Mouse (Mus musculus) midbrain, postnatal 0 days (tissue): ENCODE measurements around the gene C1qa. TPM values are rescaled to one million over a fixed set of nuclear protein-coding genes. Genes with fewer than 3 reads are reported as not detected.

Experiments
- ATAC-seq: fragments of 200-750 bp; cut with Nextera tagmentation; 2 replicates; pipeline ENCODE4 v1.8.0; 2017; ENCODE audit warnings: moderate number of reproducible peaks, mild to moderate bottlenecking, moderate TSS enrichment, moderate library complexity; ENCODE audit not compliant: low FRiP score
- DNase-seq: peaks from one replicate; pipeline ENCODE4 v3.0.0-alpha.2; 2015; ENCODE audit warnings: low spot score
- H3K27ac ChIP-seq: fragments of 300-500 bp; sonication (generic); 2 replicates; pipeline ENCODE4 v1.5.1; 2014; ENCODE audit warnings: low read depth, mild to moderate bottlenecking, low read length, mixed read lengths
- H3K27me3 ChIP-seq: fragments of 300-500 bp; sonication (generic); 2 replicates; pipeline ENCODE4 v1.6.1; 2014; ENCODE audit warnings: low read length, control low read depth, mixed read lengths; ENCODE audit not compliant: insufficient read depth
- H3K36me3 ChIP-seq: fragments of 300-500 bp; sonication (generic); 2 replicates; pipeline ENCODE4 v1.6.1; 2014; ENCODE audit warnings: low read length, control low read depth, mixed read lengths; ENCODE audit not compliant: insufficient read depth
- H3K4me1 ChIP-seq: fragments of 300-500 bp; sonication (generic); 2 replicates; pipeline ENCODE4 v1.6.1; 2014; ENCODE audit warnings: mild to moderate bottlenecking, control low read depth, antibody characterized with exemption, low read length, mixed read lengths; ENCODE audit not compliant: insufficient read depth
- H3K4me2 ChIP-seq: fragments of 300-500 bp; sonication (generic); 2 replicates; pipeline ENCODE4 v1.6.1; 2014; ENCODE audit warnings: low read depth, mild to moderate bottlenecking, low read length, mixed read lengths; ENCODE audit not compliant: poor library complexity, severe bottlenecking
- H3K4me3 ChIP-seq: fragments of 300-500 bp; sonication (generic); 2 replicates; pipeline ENCODE4 v1.5.1; 2014; ENCODE audit warnings: low read depth, mild to moderate bottlenecking, low read length, moderate library complexity
- H3K9ac ChIP-seq: fragments of 300-500 bp; sonication (generic); replicated peaks from 2 replicates; pipeline ENCODE4 v1.6.1; 2014; ENCODE audit warnings: mild to moderate bottlenecking, low read length, moderate library complexity, mixed read lengths; ENCODE audit not compliant: poor library complexity, severe bottlenecking
- H3K9me3 ChIP-seq: fragments of 300-500 bp; sonication (generic); 2 replicates; pipeline ENCODE4 v1.6.1; 2016; ENCODE audit warnings: low read length, control low read depth
- CTCF ChIP-seq: IDR thresholded peaks from 2 replicates; pipeline ENCODE4 v1.5.1; 2016; ENCODE audit warnings: antibody characterized with exemption, mild to moderate bottlenecking
- WGBS: fragments of 180-500 bp; shearing (Covaris S2); extraction: QIAGEN DNeasy Blood & Tissue Kit; methylation state at CpG from one replicate; pipeline ENCODE4 v1.1.7; 2014; 5-methylcytosine and 5-hydroxymethylcytosine counted together
- polyA plus RNA-seq: library from polyadenylated mRNA; unstranded; fragments of >200 nt; fragmentation: Nextera tagmentation; extraction: Ambion mirVana; gene quantifications from 2 replicates; pipeline ENCODE4 v1.2.1, GENCODE M21; 2015
- total RNA-seq: library from RNA; depleted of rRNA; stranded (reverse); fragments of >200 nt; gene quantifications from 2 replicates; pipeline ENCODE4 v1.2.3, GENCODE M21; 2014

The C1qa gene
- total and polyA plus RNA-seq, 2 experiments from 2014 or later = 38.8 to 48.8 TPM

GRCm38 (mm10) chr4:136937344-136937743 is 38.7 kb upstream of the C1qa start:
- Histone ChIP-seq H3K4me3 (no peak overlapping the region), H3K27ac (no peak overlapping the region), H3K9ac (no peak overlapping the region), H3K4me1 (no peaks in the 10 kb centered on the region), H3K4me2 (no peak overlapping the region), H3K9me3 (no peaks in the 10 kb centered on the region), H3K27me3 (peaks cover 3% of the 10 kb centered on the region), H3K36me3 (peaks cover 34% of the 10 kb centered on the region)
- DNase-seq (no peak), ATAC-seq (no peak)
- 86% methylated on average over 4 of the region's 4 CpGs for WGBS
- no peak for TF ChIP-seq CTCF

GRCm38 (mm10) chr4:136934746-136935613 is 36.4 kb upstream of the C1qa start:
- H3K36me3 ChIP-seq = peaks cover 34% of the 10 kb centered on the region
- no peak overlapping the region for H3K9ac ChIP-seq
- no peak overlapping the region for H3K4me3 ChIP-seq
- TF ChIP-seq CTCF = no peak
- no peak overlapping the region for H3K4me2 ChIP-seq
- WGBS = 43% methylated on average over 18 of the region's 18 CpGs
- no peak overlapping the region for H3K27ac ChIP-seq
- DNase-seq = no peak
- H3K4me1 ChIP-seq = no peaks in the 10 kb centered on the region
- H3K27me3 ChIP-seq = peaks cover 3% of the 10 kb centered on the region
- H3K9me3 ChIP-seq = no peaks in the 10 kb centered on the region
- no peak for ATAC-seq

GRCm38 (mm10) chr4:136930474-136930873 is 31.9 kb upstream of the C1qa start:
- TF ChIP-seq CTCF = no peak
- no peak for ATAC-seq
- H3K9me3 ChIP-seq = no peaks in the 10 kb centered on the region
- peaks cover 17% of the 10 kb centered on the region for H3K36me3 ChIP-seq
- no peak overlapping the region for H3K4me2 ChIP-seq
- no peak for DNase-seq
- no peak overlapping the region for H3K4me3 ChIP-seq
- H3K9ac ChIP-seq = no peak overlapping the region
- H3K4me1 ChIP-seq = no peaks in the 10 kb centered on the region
- no peak overlapping the region for H3K27ac ChIP-seq
- 91% methylated on average over 8 of the region's 8 CpGs for WGBS
- H3K27me3 ChIP-seq = peaks cover 4% of the 10 kb centered on the region

GRCm38 (mm10) chr4:136928928-136929327 is 30.3 kb upstream of the C1qa start:
- H3K36me3 ChIP-seq = peaks cover 11% of the 10 kb centered on the region; the same call in 1 of the 2 replicates
- H3K4me3 ChIP-seq = no peak overlapping the region
- 12% methylated on average over 5 of the region's 5 CpGs for WGBS
- peaks cover 4% of the 10 kb centered on the region for H3K27me3 ChIP-seq
- peak; percentile 72 for TF ChIP-seq CTCF
- H3K4me2 ChIP-seq = no peak overlapping the region
- H3K9me3 ChIP-seq = no peaks in the 10 kb centered on the region
- peak; percentile 49 for DNase-seq
- H3K27ac ChIP-seq = no peak overlapping the region
- H3K9ac ChIP-seq = no peak overlapping the region
- no peak for ATAC-seq
- no peaks in the 10 kb centered on the region for H3K4me1 ChIP-seq

GRCm38 (mm10) chr4:136925804-136926203 is 27.2 kb upstream of the C1qa start:
- no peak overlapping the region for H3K4me3 ChIP-seq
- no peaks in the 10 kb centered on the region for H3K4me1 ChIP-seq
- peak; percentile 55 for DNase-seq
- no peaks in the 10 kb centered on the region for H3K9me3 ChIP-seq
- no peak overlapping the region for H3K27ac ChIP-seq
- H3K9ac ChIP-seq = no peak overlapping the region
- no peak for TF ChIP-seq CTCF
- WGBS = 7% methylated on average over 15 of the region's 15 CpGs
- no peaks in the 10 kb centered on the region; the same call in 1 of the 2 replicates for H3K36me3 ChIP-seq
- H3K27me3 ChIP-seq = peaks cover 4% of the 10 kb centered on the region
- H3K4me2 ChIP-seq = no peak overlapping the region
- ATAC-seq = no peak

GRCm38 (mm10) chr4:136924529-136924928 is 25.9 kb upstream of the C1qa start:
- 27% methylated on average over 6 of the region's 6 CpGs for WGBS
- ATAC-seq (no peak), DNase-seq (no peak)
- no peak for TF ChIP-seq CTCF
- no peaks in the 10 kb centered on the region for H3K9me3 ChIP-seq
- H3K4me2 ChIP-seq = no peak overlapping the region
- no peaks in the 10 kb centered on the region for H3K36me3 ChIP-seq
- no peak overlapping the region for H3K27ac ChIP-seq
- H3K4me3 ChIP-seq = no peak overlapping the region
- peaks cover 4% of the 10 kb centered on the region for H3K27me3 ChIP-seq
- no peaks in the 10 kb centered on the region for H3K4me1 ChIP-seq
- H3K9ac ChIP-seq = no peak overlapping the region
